Mouse (Mus musculus) spleen, postnatal 36 days (tissue): ENCODE measurements around the gene Sh2d5.
A peak's percentile ranks its signal among the peaks of the same experiment; 100 is the strongest.

Source experiments
- DNase-seq, 2 experiments: peaks; one replicate each; pipeline ENCODE4 v3.0.0; 2022; ENCODE audit warnings: low spot score in 2 of 2, mixed read lengths in 1 of 2

The Sh2d5 gene

GRCm38 (mm10) chr4:138259482-138259881 is 9.3 kb downstream of the Sh2d5 start:
- no peak for DNase-seq

- DNase-seq, result peak; percentile 83
These were observed 11.9 kb downstream of the Sh2d5 start for GRCm38 (mm10) chr4:138261843-138262681.

- DNase-seq, result no peak
These were observed 17.7 kb downstream of the Sh2d5 start for GRCm38 (mm10) chr4:138267869-138268268.

- no peak for DNase-seq
These were observed 22.1 kb downstream of the Sh2d5 start for GRCm38 (mm10) chr4:138272011-138272997.

GRCm38 (mm10) chr4:138278346-138278745 is 28.1 kb downstream of the Sh2d5 start:
- no peak for DNase-seq

GRCm38 (mm10) chr4:138282834-138283233 is 32.6 kb downstream of the Sh2d5 start:
- peak; percentile 67 to 78 for DNase-seq

GRCm38 (mm10) chr4:138286411-138286810 is 36.2 kb downstream of the Sh2d5 start:
- no peak for DNase-seq

- DNase-seq, result no peak
These were observed 38.5 kb downstream of the Sh2d5 start for GRCm38 (mm10) chr4:138288691-138289090.

GRCm38 (mm10) chr4:138292028-138292427 is 41.8 kb downstream of the Sh2d5 start:
- DNase-seq, result no peak

- DNase-seq, result no peak
These were observed 43.2 kb downstream of the Sh2d5 start for GRCm38 (mm10) chr4:138293261-138293948.

GRCm38 (mm10) chr4:138293949-138294550 is 43.8 kb downstream of the Sh2d5 start:
- no peak for DNase-seq

- DNase-seq, result no peak
These were observed 51.1 kb downstream of the Sh2d5 start for GRCm38 (mm10) chr4:138301271-138301780.

GRCm38 (mm10) chr4:138303011-138303410 is 52.8 kb downstream of the Sh2d5 start:
- no peak for DNase-seq

- no peak for DNase-seq
These were observed 53.5 kb downstream of the Sh2d5 start for GRCm38 (mm10) chr4:138303742-138304141.

GRCm38 (mm10) chr4:138304340-138305104 is 54.3 kb downstream of the Sh2d5 start, which contains the start of gene Ddost:
TSS of gene Ddost (plus strand) at chr4:138304730.
- peak; percentile 96 to 98 for DNase-seq

GRCm38 (mm10) chr4:138307025-138307424 is 56.8 kb downstream of the Sh2d5 start:
- no peak for DNase-seq

- DNase-seq, result no peak
These were observed 57.5 kb downstream of the Sh2d5 start for GRCm38 (mm10) chr4:138307739-138308138.

- DNase-seq, result no peak
These were observed 60.2 kb downstream of the Sh2d5 start for GRCm38 (mm10) chr4:138310311-138310910.
